Mouse (Mus musculus): ENCODE measurements around the gene Mapk10. TPM values are rescaled to one million over a fixed set of nuclear protein-coding genes. Genes with fewer than 3 reads are reported as not detected.
"Not testable (repeated sequence)": the region's sequence is repeated elsewhere in the genome, so short reads cannot be mapped to it uniquely, and the experiment has no call there.

Mapk10 gene
- polyA plus RNA-seq, 2 experiments from 2014 or later, result not detected

DNA sequence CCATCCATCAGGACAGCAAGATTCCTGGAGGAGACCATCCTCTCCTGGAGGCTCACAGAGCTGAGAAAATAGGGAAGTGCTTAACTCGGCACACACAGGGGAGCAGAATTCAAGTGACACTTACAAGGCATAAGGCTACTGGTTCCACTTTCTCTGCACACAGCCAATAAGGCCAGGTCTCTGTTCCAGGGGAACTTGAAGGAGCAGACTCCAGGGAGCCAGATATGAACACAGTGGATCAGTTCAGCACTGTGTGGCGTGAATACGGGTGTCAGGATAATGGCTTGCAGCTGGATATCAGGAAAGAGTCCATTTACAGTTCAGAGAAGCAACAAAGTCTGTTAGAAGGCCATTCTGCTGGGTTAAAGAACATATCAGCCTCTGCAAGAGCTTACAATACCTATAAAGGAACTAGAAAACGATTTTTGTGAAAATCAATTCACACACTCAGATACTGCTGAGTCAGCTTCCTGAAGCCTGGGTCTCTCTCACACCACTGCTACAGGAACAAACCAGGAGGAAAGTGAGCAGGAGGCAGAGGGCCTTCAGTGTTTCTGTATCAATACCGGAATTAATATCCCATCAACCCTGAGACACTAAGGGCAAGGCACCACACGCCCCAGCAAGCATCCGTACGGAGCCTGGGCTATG, 263.9 kb downstream of the Mapk10 start:
- ATAC-seq, result no peak

DNA sequence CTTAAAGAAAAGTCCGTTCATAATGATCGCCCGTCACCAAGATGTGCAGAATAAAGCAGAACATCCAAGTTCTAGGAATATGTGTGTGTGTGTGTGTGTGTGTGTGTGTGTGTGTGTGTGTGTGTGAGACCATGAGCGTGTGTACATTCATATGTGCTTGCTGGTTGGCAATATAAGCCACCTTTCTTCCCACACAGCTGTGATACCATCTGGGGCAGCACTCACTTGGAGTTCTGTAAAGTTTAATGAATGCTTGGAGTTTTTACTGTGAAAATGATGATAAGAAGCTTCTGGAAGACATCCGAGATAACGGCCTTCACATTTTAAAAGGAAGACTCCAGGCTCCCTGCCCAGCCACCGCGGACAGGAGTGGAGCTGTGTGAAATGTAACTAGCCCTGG, 264.5 kb downstream of the Mapk10 start:
- no peak for ATAC-seq

DNA sequence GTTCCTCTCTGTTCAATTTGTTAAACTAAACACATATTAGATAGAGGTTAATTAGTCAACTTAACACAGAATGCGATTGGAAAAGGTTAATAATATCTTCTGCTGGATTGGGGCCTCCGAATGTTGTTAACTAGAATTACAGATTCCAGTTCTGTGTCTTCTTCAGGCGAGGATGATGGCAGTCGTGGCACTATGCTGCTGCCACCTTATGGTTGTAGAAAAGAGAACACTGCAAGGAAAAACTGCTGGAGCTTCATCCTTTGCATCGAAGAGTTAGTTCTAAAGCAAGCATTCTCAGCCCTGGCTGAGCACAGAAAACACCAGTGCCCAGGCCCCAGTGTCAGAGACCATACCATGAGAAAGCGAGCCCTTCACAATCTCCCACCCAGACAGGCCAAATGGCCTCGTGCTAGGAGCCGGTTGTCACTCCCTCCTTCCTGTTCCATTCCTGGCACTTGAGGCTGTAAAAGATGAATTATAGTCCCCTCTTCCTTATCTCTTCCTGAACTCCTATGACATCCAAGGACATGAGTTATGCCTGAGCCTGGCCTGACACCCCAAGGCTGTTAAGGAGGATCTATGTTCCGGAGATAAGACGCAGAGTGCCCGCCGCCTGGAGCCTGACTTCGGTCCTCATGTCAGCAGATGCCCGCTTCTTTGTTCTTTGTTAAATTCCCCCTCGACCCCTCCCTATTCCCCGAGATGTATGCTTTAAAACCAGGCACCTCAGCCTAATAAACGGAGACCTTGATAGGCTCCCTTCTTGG, 267.1 kb downstream of the Mapk10 start:
- not testable (repeated sequence) for ATAC-seq

DNA sequence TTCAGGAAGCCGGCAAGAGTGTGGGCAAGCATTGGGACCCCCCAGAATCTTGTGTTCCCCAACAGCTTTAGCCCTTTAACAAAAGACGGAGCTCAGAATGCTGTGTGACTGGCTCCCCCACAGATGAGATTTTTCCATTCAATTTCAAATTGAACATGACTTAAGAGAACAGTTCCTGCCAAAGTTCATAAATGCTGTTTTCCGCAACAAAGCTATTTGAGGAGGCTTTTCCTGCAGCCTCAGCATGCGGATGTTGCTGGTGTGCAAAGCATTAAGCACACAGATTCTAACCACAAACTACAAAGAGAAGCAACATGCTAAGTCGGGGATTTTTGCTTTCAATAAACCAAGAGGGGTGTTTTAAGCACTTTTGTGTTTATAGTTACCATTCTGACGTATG, 281.0 kb downstream of the Mapk10 start:
- ATAC-seq, result no peak

DNA sequence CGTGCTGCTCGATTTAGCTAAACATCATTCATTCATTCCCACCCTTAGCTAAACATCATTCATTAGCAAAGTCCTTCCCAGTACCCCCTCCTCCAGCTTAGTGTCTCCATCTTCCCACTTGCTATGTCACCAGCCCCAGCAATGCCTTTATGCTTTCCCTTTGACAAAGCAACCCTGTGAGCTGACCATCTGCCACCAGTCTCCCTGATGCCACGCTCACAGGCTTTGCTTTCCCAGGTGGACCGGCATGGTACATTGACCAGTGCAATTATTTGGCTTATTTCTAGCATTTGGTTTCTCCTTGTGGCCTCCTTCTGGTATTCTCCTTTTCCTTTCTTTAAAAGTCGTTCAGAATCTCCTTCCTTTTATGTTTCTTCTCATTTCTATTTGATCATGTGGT, 284.3 kb downstream of the Mapk10 start:
- ATAC-seq, result no peak

DNA sequence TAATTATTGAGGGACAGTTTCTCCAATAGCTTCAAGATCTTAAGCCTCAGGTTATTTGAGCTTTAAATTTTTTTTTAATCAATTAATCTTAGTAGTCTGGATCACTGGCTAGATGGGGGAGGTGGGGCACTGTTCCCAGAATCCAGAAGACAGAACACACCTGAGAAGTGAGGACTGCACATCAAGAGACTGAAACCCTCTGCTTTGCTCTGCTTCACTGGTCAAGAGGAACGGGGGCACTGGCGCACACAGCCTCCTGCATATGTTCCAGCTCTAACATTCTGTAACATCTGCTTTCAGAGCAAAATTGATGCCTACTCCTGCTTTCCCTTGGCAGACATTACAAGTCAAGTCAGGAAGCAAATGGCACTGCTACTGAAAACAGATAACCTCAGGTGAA, 290.9 kb downstream of the Mapk10 start:
- no peak for ATAC-seq

DNA sequence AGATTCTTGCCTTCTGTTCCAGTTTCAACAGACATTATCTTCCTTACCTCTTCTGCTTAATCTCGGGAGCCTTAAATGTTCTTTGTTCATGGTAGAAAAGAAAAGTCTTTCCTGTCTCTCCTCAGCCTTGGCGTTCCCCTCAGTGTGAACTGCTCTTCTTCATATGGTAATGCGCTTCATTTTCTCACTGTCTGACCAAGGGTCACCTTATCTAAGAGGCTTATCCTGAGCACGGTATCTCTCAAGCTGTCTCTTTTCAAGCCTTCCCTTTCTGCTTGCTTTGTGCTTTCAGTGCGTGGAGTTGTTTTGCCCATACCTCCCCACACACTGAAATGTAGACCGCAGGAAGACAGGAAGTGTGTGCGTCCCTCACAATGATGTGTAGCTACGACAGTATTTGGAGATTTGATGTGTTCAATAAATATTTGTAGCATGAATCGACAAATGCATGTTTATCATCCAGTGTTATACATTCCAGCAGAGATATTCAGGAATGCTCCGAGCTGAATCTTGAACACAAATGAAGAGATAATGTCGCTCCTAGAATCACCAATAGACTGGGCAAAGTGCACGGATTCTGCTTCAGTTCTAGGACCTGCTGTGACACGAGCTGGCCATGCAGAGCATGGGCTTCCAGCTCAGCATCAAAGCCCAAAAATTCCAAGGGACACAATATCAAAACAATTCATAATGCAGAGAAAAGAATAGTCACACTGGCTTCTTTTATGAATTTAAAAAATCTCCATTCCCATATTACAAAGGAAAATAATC, 305.5 kb downstream of the Mapk10 start:
- no peak for ATAC-seq

DNA sequence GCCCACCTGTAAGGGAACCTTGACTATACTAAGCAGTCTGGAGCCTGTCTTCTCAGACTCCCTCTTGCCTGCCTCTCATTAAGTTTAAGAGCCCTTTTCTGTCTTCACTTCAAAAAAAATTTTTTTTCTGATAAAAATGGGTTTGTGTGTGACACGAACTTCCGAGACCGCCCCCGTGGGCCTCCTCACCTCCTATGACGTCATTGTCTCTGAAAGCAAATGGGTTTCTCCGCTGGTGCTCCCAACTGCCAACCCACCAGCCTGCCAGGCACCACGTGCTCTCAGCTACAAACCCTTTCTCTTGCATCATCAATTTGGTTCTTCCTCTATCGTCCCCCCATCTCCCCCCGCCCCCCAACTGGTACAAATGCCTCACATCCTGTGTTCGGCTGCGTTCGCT, 307.1 kb downstream of the Mapk10 start:
- ATAC-seq, result no peak

DNA sequence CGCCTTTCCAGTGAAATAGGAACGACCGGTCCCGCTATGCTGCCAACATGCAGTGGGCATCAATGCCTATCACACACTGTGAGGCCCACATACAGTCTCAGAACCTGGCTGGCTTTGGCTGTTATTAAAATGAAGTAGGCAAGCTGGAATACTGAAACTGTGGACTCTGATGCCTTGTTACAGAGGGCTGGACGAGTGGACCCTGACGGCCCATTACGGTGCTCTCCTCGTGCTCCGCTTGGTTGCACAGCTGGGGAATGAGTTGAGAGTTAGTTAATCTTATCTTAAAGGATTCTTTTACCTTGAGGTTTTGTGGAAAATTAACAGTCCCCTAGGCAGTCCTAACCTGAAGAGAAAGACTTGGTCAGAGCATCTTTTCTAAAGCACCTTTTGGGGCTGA, 307.6 kb downstream of the Mapk10 start:
- no peak for ATAC-seq

DNA sequence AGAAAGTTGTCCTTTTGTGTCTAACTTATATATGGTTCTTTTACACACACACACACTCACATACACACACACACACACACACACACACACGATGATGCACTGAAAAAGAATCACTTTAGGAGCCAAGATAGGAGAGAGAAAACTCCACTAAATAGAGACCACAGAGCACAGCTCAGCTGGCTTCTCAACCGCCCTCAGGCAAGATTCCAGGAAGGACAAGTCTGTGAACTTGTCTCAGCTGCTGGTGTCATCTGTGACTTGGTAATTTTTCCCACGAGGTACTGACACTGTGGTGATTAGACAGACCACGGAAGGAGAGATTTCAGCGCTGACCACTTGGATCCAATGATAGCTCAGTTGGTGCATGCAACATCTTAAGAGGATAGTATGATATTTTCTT, 310.0 kb downstream of the Mapk10 start:
- no peak for ATAC-seq

DNA sequence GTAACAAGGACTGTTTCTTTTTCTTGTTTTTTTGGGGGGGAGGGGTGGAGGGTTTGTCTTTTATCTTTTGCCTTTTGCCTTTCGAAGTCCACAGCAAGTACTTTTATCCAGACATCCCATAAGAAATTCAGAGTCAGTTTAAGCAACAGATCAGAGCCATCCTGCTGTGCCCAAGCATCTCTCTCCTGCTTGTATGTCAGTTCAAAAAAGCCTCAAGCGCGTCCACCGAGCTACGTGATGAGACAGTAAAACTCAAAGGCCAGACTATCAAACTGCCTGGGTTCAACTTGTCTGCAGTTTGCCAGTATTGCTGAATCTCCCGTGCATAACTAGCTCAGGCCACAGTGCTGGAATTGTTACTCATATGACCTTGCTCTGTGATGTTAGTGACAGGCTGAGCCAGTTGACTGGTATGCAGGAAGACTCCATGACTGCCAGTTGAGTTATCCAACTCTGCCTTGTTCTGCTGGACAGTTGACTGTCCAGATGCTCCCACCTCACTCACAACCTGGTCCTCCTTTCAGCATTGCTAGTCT, 311.4 kb downstream of the Mapk10 start:
- ATAC-seq, result no peak

DNA sequence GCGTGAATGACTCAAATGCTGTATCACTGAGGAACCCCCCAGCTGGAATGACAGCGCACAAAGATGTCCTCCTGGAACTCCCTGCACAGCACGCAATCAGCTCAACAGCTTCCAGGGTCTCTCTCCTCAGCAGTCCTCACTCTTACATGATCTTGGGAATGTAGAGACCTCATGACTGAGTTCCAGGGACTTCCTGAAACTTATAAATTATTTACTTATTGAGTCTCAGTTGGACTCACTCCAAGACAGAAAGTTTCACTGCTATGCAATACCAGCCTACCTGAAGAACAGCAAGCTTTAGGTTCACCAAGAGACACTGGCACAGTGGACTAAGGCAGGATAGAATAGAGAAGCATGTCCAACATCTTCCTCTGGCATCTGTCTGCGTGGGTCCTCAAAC, 312.8 kb downstream of the Mapk10 start:
- ATAC-seq, result no peak

DNA sequence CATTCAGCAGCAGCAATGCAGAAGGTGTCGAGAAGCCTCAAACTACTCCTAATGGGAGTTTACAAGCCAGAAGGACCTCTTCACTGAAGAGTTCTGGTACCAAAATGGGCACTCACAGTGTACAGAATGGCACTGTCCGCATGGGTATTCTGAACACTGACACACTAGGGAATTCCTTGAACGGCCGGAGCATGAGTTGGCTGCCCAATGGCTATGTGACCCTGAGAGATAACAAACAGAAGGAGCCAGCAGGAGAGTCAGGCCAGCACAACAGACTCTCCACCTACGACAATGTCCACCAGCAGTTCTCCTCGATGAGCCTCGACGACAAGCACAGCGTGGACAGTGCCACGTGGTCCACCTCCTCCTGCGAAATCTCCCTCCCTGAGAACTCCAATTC, 318.9 kb downstream of the Mapk10 start:
- ATAC-seq, result no peak

DNA sequence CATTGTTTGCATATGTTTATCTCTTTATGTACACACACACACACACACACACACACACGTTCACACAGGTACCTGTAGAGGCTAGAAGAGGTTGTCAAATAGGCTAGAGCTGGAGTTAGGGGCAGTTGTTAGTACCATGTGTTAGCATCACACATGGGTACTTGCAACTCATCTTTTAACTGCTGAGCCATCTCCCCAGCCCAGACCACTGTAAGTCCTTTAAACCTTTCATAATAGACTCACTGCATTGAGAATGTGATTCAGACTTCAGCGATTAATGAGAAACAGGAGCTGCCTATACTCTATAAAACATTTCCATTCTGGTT, 322.0 kb downstream of the Mapk10 start:
- no peak for ATAC-seq

DNA sequence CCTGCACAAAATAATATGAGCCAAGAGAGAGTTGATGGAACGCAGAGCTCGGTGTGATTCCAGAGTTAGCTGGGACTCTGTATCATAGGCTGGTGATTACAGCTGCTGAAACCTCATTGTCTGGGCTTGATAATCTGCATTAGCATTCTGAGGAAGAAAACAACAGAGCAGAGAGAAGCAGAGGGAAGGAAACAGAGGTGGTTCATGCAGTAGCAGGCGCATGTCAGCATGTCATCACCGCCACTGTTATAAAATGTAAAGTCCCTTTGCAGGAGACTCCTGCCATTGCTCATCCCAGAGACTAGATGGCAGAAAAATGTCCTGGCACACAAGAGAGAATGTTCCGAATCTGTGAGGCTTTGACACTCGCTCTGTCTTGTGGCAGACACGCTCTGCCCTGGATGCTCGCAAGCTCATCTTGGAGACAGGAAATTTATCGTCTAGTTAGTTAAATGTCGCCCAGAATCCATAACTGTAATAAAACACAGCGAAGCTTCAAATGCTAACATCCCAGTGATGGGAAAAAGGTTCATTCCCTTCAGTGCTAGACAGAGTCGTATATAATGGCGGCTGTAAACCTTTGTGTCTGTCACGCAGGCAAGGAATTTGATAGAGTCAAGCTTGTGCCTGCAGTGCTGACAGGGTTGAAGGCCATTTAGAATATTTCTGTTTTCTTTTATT, 322.5 kb downstream of the Mapk10 start:
- no peak for ATAC-seq

DNA sequence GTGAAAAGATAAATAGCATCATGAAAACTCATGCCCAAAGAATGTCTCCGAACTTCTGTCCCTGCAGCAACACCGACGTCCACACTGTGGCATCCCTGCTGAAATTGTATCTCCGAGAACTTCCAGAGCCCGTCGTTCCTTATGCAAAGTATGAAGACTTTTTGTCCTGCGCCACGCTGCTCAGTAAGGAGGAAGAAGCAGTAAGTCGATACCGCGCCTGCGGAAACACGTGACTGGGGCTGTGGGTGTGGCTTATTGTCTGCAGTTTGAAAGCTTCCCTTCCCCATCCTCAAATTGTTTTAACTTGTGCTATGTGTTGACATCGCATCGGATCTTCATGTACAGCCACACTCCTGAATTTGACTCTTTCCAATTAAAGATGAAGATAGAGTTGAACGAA, 335.5 kb downstream of the Mapk10 start:
- ATAC-seq, result peak; percentile 64

DNA sequence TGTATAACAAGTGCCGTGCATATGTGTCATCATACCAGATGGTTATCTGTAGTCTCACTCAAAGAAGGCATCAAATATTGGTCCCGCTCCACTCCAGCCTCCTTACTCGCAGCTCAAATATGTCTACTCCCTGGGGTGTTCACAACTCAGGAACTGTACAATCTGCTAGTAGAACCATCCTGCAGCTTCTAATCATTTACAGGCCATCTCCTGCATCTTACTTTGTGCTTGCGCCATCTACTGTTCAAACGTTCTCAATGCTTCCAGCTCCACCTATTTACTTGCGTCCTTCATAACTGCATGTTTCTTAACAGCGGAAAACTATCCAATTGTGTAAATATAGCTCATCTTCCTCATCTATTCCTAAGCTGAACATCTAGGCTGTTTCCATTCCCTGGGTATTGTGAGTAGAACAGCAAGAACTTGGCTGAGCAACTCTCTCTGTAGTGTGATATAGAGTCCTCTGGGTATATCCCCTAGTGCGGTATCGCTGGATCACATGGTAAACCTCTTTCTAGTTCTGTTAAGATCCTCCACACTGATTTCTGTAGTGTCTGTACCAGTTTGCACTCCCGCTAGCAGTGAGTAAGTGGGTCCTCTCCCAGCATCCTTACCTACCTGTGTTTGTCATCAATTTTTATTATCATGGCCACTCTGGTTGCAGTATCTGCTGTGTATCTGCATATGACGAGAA, 336.4 kb downstream of the Mapk10 start:
- peak; percentile 60 for ATAC-seq

DNA sequence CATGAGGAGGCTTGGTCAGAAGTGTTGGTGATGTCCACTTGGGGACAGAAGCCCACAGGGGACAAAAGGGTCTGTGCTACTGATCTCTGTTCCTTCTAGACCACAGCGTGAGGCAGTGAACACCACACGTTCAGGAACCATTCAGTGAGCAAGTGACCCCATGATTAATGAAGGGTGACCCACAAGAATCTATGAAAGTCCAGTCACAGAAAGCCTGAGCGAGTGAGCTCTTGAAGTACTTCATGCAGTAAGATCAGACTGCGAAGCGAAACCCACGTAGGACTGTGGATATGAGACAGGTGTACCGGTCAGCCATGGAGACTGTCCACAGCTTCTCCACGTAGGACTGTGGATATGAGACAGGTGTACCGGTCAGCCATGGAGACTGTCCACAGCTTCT, 338.1 kb downstream of the Mapk10 start:
- not testable (repeated sequence) for ATAC-seq

DNA sequence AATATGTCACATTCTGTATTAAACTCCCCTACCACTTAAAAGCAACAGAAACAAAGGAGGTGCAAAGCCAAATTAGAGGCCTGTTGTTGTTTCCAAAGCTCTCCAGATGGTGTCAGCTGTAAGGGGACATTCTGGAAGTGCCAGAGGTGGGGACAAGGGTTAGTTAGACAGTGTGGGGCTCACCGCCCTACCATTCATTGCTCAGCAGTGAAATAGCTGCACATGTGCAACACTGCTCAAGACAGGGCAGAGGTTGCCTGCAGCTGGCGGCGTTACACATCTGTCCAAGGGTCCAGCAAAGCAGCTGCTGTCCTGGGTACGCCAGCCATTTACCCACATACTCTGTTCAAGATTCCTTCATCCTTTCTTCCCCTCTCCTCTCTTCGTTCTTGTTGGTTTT, 342.9 kb downstream of the Mapk10 start:
- no peak for ATAC-seq

DNA sequence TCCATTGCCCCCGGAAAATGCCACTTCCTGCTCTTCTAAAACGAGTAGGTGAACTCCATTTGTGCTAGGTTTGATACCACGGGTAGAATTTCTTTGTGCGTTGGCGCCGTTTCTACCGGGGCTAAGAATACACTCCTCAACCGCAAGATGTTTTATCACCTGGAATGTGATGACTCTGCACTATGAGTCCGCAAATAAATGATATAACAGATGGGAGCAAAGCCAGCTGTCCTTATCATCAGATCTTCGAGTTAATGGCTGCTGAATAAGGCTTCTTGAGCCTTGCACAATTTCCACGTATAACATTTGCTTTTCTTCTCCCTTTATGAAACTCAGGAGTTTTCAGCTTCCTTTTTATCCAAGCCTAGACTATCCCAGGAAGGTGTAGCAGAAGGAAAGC, 351.4 kb downstream of the Mapk10 start:
- ATAC-seq, result no peak

DNA sequence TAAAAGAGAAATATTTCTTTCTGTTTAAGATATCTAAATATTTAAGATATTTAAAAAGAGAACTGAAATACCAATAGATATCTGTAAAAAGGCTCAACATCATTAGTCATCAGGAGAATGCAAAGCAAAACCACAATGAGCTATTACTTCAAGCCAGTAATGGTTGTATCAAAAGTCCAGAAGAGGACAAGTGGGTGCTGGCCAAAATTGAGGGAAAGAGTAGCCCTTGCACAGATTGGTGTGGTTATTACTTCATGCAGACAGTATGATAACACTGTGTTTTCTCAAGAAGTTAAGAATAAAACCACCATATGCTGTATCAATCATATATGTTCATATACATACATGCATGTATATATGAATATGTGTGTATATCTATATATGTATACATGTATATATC, 353.1 kb downstream of the Mapk10 start:
- no peak for ATAC-seq

Measured in CD4-positive, CD25-positive, alpha-beta regulatory T cell, adult 4 months (primary cell).